Mouse (Mus musculus): ENCODE results near the gene Htr6. TPM values are rescaled to one million over a fixed set of nuclear protein-coding genes. Genes with fewer than 3 reads are reported as not detected.
A peak's percentile ranks its signal among the peaks of the same experiment; 100 is the strongest.

Gene Htr6
- polyA plus RNA-seq, 1 experiment from 2014 or later = not detected

GRCm38 (mm10) chr4:139059569-139059968 lies 15.8 kb downstream of the Htr6 start:
- Histone ChIP-seq H3K4me2 (ENCODE audit: low read depth, low read length) (no peak overlapping the region), H3K4me3 (ENCODE audit: low read length) (no peak overlapping the region), H3K27ac (ENCODE audit: low read length) (no peak overlapping the region), H3K9ac (ENCODE audit: low read length) (no peak overlapping the region), H3K4me1 (replicated peaks; ENCODE audit: control insufficient read depth, insufficient read depth, low read length) (no peaks in the 10 kb centered on the region), H3K9me3 (ENCODE audit: control insufficient read depth, low read length) (no peaks in the 10 kb centered on the region), H3K27me3 (ENCODE audit: control insufficient read depth, insufficient read depth, low read depth, low read length) (no peaks in the 10 kb centered on the region), H3K36me3 (ENCODE audit: control insufficient read depth, insufficient read depth, low read length) (no peaks in the 10 kb centered on the region)
- ATAC-seq (ENCODE audit: low read depth) = peak; percentile 28; the same call in 1 of the 2 replicates
- WGBS = 2% methylated on average over 7 of the region's 7 CpGs

- Histone ChIP-seq H3K4me2 (ENCODE audit: low read depth, low read length) (no peak overlapping the region), H3K36me3 (ENCODE audit: control insufficient read depth, insufficient read depth, low read length) (no peaks in the 10 kb centered on the region), H3K4me3 (ENCODE audit: low read length) (no peak overlapping the region), H3K27ac (ENCODE audit: low read length) (no peak overlapping the region), H3K9ac (ENCODE audit: low read length) (no peak overlapping the region), H3K9me3 (ENCODE audit: control insufficient read depth, low read length) (no peaks in the 10 kb centered on the region), H3K27me3 (ENCODE audit: control insufficient read depth, insufficient read depth, low read depth, low read length) (no peaks in the 10 kb centered on the region), H3K4me1 (replicated peaks; ENCODE audit: control insufficient read depth, insufficient read depth, low read length) (no peaks in the 10 kb centered on the region)
- ATAC-seq (ENCODE audit: low read depth) = no peak
- 79% methylated on average over 5 of the region's 5 CpGs for WGBS
Measured at GRCm38 (mm10) chr4:139058029-139058428, 17.3 kb downstream of the Htr6 start.

GRCm38 (mm10) chr4:139057291-139057690 lies 18.1 kb downstream of the Htr6 start:
- H3K27me3 ChIP-seq (ENCODE audit: control insufficient read depth, insufficient read depth, low read depth, low read length) = no peaks in the 10 kb centered on the region
- no peaks in the 10 kb centered on the region for H3K9me3 ChIP-seq (ENCODE audit: control insufficient read depth, low read length)
- no peak overlapping the region for H3K4me3 ChIP-seq (ENCODE audit: low read length)
- ATAC-seq (ENCODE audit: low read depth) = no peak
- H3K4me2 ChIP-seq (ENCODE audit: low read depth, low read length) = no peak overlapping the region
- no peaks in the 10 kb centered on the region for H3K4me1 ChIP-seq (replicated peaks; ENCODE audit: control insufficient read depth, insufficient read depth, low read length)
- no peak overlapping the region for H3K27ac ChIP-seq (ENCODE audit: low read length)
- H3K9ac ChIP-seq (ENCODE audit: low read length) = no peak overlapping the region
- H3K36me3 ChIP-seq (ENCODE audit: control insufficient read depth, insufficient read depth, low read length) = no peaks in the 10 kb centered on the region
- WGBS = 61% methylated on average over 5 of the region's 5 CpGs

DNA sequence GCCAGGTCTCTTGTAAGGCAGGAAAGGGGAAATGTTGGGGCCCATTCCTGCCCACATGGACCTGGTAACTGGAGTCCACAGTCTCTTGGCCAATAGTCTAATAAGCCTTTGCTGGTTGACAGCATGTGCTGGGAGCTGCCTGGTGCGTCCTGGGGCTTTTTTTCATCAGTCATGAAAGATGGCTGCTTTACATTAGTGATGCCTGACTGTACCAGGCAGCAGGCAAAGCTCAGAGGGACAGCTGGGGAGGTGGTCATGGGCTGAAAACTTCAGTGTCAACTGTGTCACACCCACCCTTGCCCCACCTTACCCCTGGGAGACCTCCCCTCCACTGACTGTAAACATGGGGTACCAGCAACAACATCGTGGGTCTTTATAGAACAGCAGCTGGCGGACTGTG lies 19.6 kb downstream of the Htr6 start:
- WGBS = 60% methylated on average over 3 of the region's 3 CpGs
- no peaks in the 10 kb centered on the region for H3K27me3 ChIP-seq (ENCODE audit: control insufficient read depth, insufficient read depth, low read depth, low read length)
- no peak overlapping the region for H3K9ac ChIP-seq (ENCODE audit: low read length)
- H3K36me3 ChIP-seq (ENCODE audit: control insufficient read depth, insufficient read depth, low read length) = no peaks in the 10 kb centered on the region
- no peaks in the 10 kb centered on the region for H3K4me1 ChIP-seq (replicated peaks; ENCODE audit: control insufficient read depth, insufficient read depth, low read length)
- ATAC-seq (ENCODE audit: low read depth) = no peak
- no peak overlapping the region for H3K27ac ChIP-seq (ENCODE audit: low read length)
- H3K4me3 ChIP-seq (ENCODE audit: low read length) = no peak overlapping the region
- H3K4me2 ChIP-seq (ENCODE audit: low read depth, low read length) = no peak overlapping the region
- H3K9me3 ChIP-seq (ENCODE audit: control insufficient read depth, low read length) = no peaks in the 10 kb centered on the region

DNA sequence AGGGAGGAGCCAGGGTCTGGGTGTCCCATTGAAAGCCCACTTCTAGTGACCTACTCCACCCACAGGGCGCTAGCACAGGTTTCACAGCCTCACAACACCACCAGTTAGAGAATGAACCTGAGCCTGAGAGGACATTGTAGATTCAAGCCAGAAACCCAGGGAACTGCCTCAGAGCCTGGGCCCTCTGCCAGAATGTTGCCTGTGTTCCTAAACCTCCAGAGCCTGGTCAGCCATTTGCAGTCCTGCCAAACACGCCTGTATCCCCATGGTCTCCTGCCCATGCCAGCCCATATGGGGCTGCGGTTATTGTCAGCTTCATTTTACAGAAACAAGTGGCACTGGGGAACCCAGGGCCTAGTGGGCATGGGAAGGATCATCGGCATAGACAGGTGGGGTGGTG lies 20.0 kb downstream of the Htr6 start:
- H3K9me3 ChIP-seq (ENCODE audit: control insufficient read depth, low read length) = no peaks in the 10 kb centered on the region
- no peaks in the 10 kb centered on the region for H3K27me3 ChIP-seq (ENCODE audit: control insufficient read depth, insufficient read depth, low read depth, low read length)
- no peaks in the 10 kb centered on the region for H3K4me1 ChIP-seq (replicated peaks; ENCODE audit: control insufficient read depth, insufficient read depth, low read length)
- 70% methylated on average over 4 of the region's 4 CpGs for WGBS
- no peak overlapping the region for H3K4me2 ChIP-seq (ENCODE audit: low read depth, low read length)
- no peak for ATAC-seq (ENCODE audit: low read depth)
- H3K9ac ChIP-seq (ENCODE audit: low read length) = no peak overlapping the region
- H3K36me3 ChIP-seq (ENCODE audit: control insufficient read depth, insufficient read depth, low read length) = no peaks in the 10 kb centered on the region
- no peak overlapping the region for H3K4me3 ChIP-seq (ENCODE audit: low read length)
- H3K27ac ChIP-seq (ENCODE audit: low read length) = no peak overlapping the region

GRCm38 (mm10) chr4:139054300-139054923 lies 21.0 kb downstream of the Htr6 start:
- Histone ChIP-seq H3K4me2 (ENCODE audit: low read depth, low read length) (no peak overlapping the region), H3K9ac (ENCODE audit: low read length) (no peak overlapping the region), H3K27ac (ENCODE audit: low read length) (no peak overlapping the region), H3K27me3 (ENCODE audit: control insufficient read depth, insufficient read depth, low read depth, low read length) (no peaks in the 10 kb centered on the region), H3K36me3 (ENCODE audit: control insufficient read depth, insufficient read depth, low read length) (no peaks in the 10 kb centered on the region), H3K4me1 (replicated peaks; ENCODE audit: control insufficient read depth, insufficient read depth, low read length) (no peaks in the 10 kb centered on the region), H3K9me3 (ENCODE audit: control insufficient read depth, low read length) (no peaks in the 10 kb centered on the region), H3K4me3 (ENCODE audit: low read length) (no peak overlapping the region)
- no peak for ATAC-seq (ENCODE audit: low read depth)
- WGBS = 49% methylated on average over 9 of the region's 9 CpGs

DNA sequence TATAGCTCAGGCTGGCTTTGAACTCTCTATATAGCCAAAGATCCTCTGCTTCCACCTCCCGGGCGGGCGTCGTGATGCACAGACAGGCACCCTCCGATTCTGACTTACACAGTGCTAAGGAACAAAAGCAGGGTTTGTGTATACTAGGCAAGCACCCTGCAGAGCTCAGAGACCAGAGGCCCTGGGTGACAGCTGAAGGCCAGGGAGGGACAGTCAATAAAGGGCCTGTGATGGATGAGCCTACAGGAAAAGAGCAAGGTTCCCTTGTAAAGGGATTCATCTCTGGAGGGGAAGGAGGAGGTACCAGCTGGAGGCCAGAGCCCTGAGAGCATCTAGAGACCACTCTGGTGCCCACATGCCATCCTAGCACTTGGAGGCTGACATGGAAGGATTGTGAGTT lies 22.0 kb downstream of the Htr6 start:
- H3K4me2 ChIP-seq (ENCODE audit: low read depth, low read length) = no peak overlapping the region
- no peak overlapping the region for H3K9ac ChIP-seq (ENCODE audit: low read length)
- ATAC-seq (ENCODE audit: low read depth) = no peak
- 42% methylated on average over 5 of the region's 5 CpGs for WGBS
- H3K27me3 ChIP-seq (ENCODE audit: control insufficient read depth, insufficient read depth, low read depth, low read length) = no peaks in the 10 kb centered on the region
- no peaks in the 10 kb centered on the region for H3K36me3 ChIP-seq (ENCODE audit: control insufficient read depth, insufficient read depth, low read length)
- H3K4me3 ChIP-seq (ENCODE audit: low read length) = no peak overlapping the region
- no peaks in the 10 kb centered on the region for H3K4me1 ChIP-seq (replicated peaks; ENCODE audit: control insufficient read depth, insufficient read depth, low read length)
- H3K27ac ChIP-seq (ENCODE audit: low read length) = no peak overlapping the region
- H3K9me3 ChIP-seq (ENCODE audit: control insufficient read depth, low read length) = no peaks in the 10 kb centered on the region

DNA sequence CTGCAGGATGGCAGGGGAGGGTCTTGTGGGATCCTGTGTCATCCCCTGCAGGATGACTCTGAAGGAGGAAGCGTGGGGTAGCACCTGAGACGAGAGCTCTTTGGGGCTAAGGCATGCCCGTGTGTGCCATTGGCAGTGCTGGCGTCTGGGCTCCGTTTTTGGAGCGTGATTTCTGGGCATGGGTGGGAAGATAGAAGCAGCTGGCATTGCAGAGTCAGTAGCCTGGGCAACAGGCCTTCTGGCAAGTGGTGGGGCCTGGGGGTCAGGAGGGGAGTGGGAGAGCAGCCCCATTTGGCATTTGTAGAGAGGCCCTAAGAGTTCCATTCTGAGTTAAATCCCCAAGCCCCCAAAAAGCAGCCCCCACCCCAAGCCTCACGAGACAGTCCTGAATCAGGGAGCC lies 22.6 kb downstream of the Htr6 start:
- no peak for ATAC-seq (ENCODE audit: low read depth)
- Histone ChIP-seq H3K27ac (ENCODE audit: low read length) (no peak overlapping the region), H3K9me3 (ENCODE audit: control insufficient read depth, low read length) (no peaks in the 10 kb centered on the region), H3K4me1 (replicated peaks; ENCODE audit: control insufficient read depth, insufficient read depth, low read length) (no peaks in the 10 kb centered on the region), H3K4me2 (ENCODE audit: low read depth, low read length) (no peak overlapping the region), H3K27me3 (ENCODE audit: control insufficient read depth, insufficient read depth, low read depth, low read length) (no peaks in the 10 kb centered on the region), H3K9ac (ENCODE audit: low read length) (no peak overlapping the region), H3K36me3 (ENCODE audit: control insufficient read depth, insufficient read depth, low read length) (no peaks in the 10 kb centered on the region), H3K4me3 (ENCODE audit: low read length) (no peak overlapping the region)
- WGBS = 75% methylated on average over 7 of the region's 7 CpGs

GRCm38 (mm10) chr4:139048518-139048917 lies 26.9 kb downstream of the Htr6 start:
- H3K4me3 ChIP-seq (ENCODE audit: low read length) = no peak overlapping the region
- H3K9me3 ChIP-seq (ENCODE audit: control insufficient read depth, low read length) = no peaks in the 10 kb centered on the region
- no peak for ATAC-seq (ENCODE audit: low read depth)
- H3K4me2 ChIP-seq (ENCODE audit: low read depth, low read length) = no peak overlapping the region
- no peaks in the 10 kb centered on the region for H3K4me1 ChIP-seq (replicated peaks; ENCODE audit: control insufficient read depth, insufficient read depth, low read length)
- no peak overlapping the region for H3K9ac ChIP-seq (ENCODE audit: low read length)
- no peaks in the 10 kb centered on the region for H3K36me3 ChIP-seq (ENCODE audit: control insufficient read depth, insufficient read depth, low read length)
- no peaks in the 10 kb centered on the region for H3K27me3 ChIP-seq (ENCODE audit: control insufficient read depth, insufficient read depth, low read depth, low read length)
- 69% methylated on average over 6 of the region's 6 CpGs for WGBS
- H3K27ac ChIP-seq (ENCODE audit: low read length) = no peak overlapping the region

GRCm38 (mm10) chr4:139046354-139046753 lies 29.0 kb downstream of the Htr6 start:
- Histone ChIP-seq H3K27me3 (ENCODE audit: control insufficient read depth, insufficient read depth, low read depth, low read length) (no peaks in the 10 kb centered on the region), H3K4me2 (ENCODE audit: low read depth, low read length) (no peak overlapping the region), H3K36me3 (ENCODE audit: control insufficient read depth, insufficient read depth, low read length) (no peaks in the 10 kb centered on the region), H3K4me1 (replicated peaks; ENCODE audit: control insufficient read depth, insufficient read depth, low read length) (no peaks in the 10 kb centered on the region), H3K4me3 (ENCODE audit: low read length) (no peak overlapping the region), H3K9ac (ENCODE audit: low read length) (no peak overlapping the region), H3K27ac (ENCODE audit: low read length) (no peak overlapping the region), H3K9me3 (ENCODE audit: control insufficient read depth, low read length) (no peaks in the 10 kb centered on the region)
- ATAC-seq (ENCODE audit: low read depth) = no peak
- 68% methylated on average over 5 of the region's 5 CpGs for WGBS
